Mouse (Mus musculus) heart, embryonic 11.5 days (tissue): ENCODE data around the gene Atg9b. TPM values are rescaled to one million over a fixed set of nuclear protein-coding genes. Genes with fewer than 3 reads are reported as not detected.

ENCODE experiments used
- ATAC-seq: fragments of 200-750 bp; cut with Nextera tagmentation; replicated peaks from 2 replicates; pipeline ENCODE4 v1.8.0; 2017; ENCODE audit warnings: moderate library complexity; ENCODE audit not compliant: insufficient number of reproducible peaks, low FRiP score, low TSS enrichment
- H3K27ac ChIP-seq: fragments of 300-500 bp; sonication (generic); 2 replicates; pipeline ENCODE4 v1.5.1; 2014; ENCODE audit warnings: mild to moderate bottlenecking, low read depth, low read length
- H3K27me3 ChIP-seq: fragments of 300-500 bp; sonication (generic); 2 replicates; pipeline ENCODE4 v1.6.1; 2014; ENCODE audit warnings: mild to moderate bottlenecking, low read length, mixed read lengths; ENCODE audit not compliant: control insufficient read depth, insufficient read depth
- H3K36me3 ChIP-seq: fragments of 300-500 bp; sonication (generic); 2 replicates; pipeline ENCODE4 v1.6.1; 2014; ENCODE audit warnings: mild to moderate bottlenecking, low read length, moderate library complexity, mixed read lengths; ENCODE audit not compliant: control insufficient read depth, insufficient read depth
- H3K4me1 ChIP-seq: fragments of 300-500 bp; sonication (generic); 2 replicates; pipeline ENCODE4 v1.6.1; 2014; ENCODE audit warnings: low read length; ENCODE audit not compliant: control insufficient read depth, insufficient read depth
- H3K4me2 ChIP-seq: fragments of 300-500 bp; sonication (generic); 2 replicates; pipeline ENCODE4 v1.6.1; 2014; ENCODE audit warnings: mild to moderate bottlenecking, moderate library complexity
- H3K4me3 ChIP-seq: fragments of 300-500 bp; sonication (generic); 2 replicates; pipeline ENCODE4 v1.5.1; 2014; ENCODE audit warnings: low read depth, low read length
- H3K9ac ChIP-seq: fragments of 300-500 bp; sonication (generic); 2 replicates; pipeline ENCODE4 v1.6.1; 2014; ENCODE audit warnings: mild to moderate bottlenecking, low read depth, low read length, moderate library complexity
- H3K9me3 ChIP-seq: fragments of 300-500 bp; sonication (generic); replicated peaks from 2 replicates; pipeline ENCODE4 v1.6.1; 2016; ENCODE audit warnings: low read length; ENCODE audit not compliant: control insufficient read depth
- WGBS: fragments of 180-500 bp; shearing (Covaris S2); extraction: QIAGEN DNeasy Blood & Tissue Kit; methylation state at CpG from one replicate; pipeline ENCODE4 v1.1.7; 2014; ENCODE audit not compliant: insufficient replicate concordance; 5-methylcytosine and 5-hydroxymethylcytosine counted together
- polyA plus RNA-seq: library from polyadenylated mRNA; unstranded; fragments of >200 nt; fragmentation: Nextera tagmentation; extraction: Ambion mirVana; gene quantifications from 2 replicates; pipeline ENCODE4 v1.2.1, GENCODE M21; 2014

Gene Atg9b
- polyA plus RNA-seq, 1 experiment from 2014 or later, result 0.49 TPM

GRCm38 (mm10) chr5:24425421-24426036 is 33.6 kb upstream of the Atg9b start:
- ATAC-seq, result no peak
- H3K4me2 ChIP-seq, result peak overlapping the region; percentile 95
- no peaks in the 10 kb centered on the region for H3K9me3 ChIP-seq
- WGBS, result 1% methylated on average over 23 of the region's 30 CpGs
- H3K4me3 ChIP-seq, result peak overlapping the region; percentile 74
- H3K27ac ChIP-seq, result peak overlapping the region; percentile 97
- no peaks in the 10 kb centered on the region for H3K27me3 ChIP-seq
- H3K36me3 ChIP-seq, result peaks cover 8% of the 10 kb centered on the region
- peak overlapping the region; percentile 87 for H3K9ac ChIP-seq
- peaks cover 41% of the 10 kb centered on the region for H3K4me1 ChIP-seq

DNA sequence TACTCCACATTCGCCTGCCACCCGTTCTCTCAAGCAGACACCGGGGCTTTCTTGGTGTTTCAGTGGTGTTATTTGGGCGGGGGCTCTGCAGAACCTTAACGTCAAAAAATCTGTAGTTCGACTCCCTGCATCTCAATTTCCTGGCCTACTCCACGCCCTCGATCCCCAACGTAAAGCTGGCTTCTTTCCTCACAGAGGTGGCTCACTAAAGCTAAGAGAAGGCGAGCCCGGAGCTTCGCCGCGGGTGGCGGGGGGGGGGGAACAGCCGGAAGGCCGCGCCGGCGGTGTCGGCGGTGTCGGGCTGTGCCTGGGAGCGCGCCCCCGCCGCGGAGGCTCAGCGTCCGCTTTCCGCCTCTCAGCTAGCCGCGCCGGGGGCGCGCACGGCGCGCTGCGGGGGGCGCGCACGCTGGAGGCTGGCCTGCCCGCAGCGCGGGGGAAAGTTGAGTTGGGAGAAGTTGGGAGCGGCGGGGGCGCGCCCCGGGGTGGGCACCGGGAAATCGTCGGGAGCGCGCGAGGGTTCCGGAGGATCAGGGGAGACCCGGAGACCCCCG is 33.0 kb upstream of the Atg9b start:
- WGBS, result under 1% methylated on average over 60 of the region's 60 CpGs
- peaks cover 41% of the 10 kb centered on the region for H3K4me1 ChIP-seq
- peak overlapping the region; percentile 95 for H3K4me2 ChIP-seq
- H3K27me3 ChIP-seq, result no peaks in the 10 kb centered on the region
- H3K4me3 ChIP-seq, result peak overlapping the region; percentile 74
- H3K27ac ChIP-seq, result peak overlapping the region; percentile 97
- H3K9me3 ChIP-seq, result no peaks in the 10 kb centered on the region
- H3K36me3 ChIP-seq, result peaks cover 3% of the 10 kb centered on the region; the same call in 1 of the 2 replicates
- peak overlapping the region; percentile 87 for H3K9ac ChIP-seq
- no peak; the same call in 1 of the 2 replicates for ATAC-seq

- ATAC-seq, result peak; percentile 0; the same call in 1 of the 2 replicates
- H3K4me1 ChIP-seq, result peaks cover 41% of the 10 kb centered on the region
- H3K36me3 ChIP-seq, result peaks cover under 1% of the 10 kb centered on the region; the same call in 1 of the 2 replicates
- no peaks in the 10 kb centered on the region for H3K27me3 ChIP-seq
- peak overlapping the region; percentile 97 for H3K27ac ChIP-seq
- H3K4me3 ChIP-seq, result peak overlapping the region; percentile 74
- peak overlapping the region; percentile 87 for H3K9ac ChIP-seq
- H3K9me3 ChIP-seq, result no peaks in the 10 kb centered on the region
- 13% methylated on average over 21 of the region's 21 CpGs for WGBS
- H3K4me2 ChIP-seq, result peak overlapping the region; percentile 95
Measured at GRCm38 (mm10) chr5:24424004-24424781, 32.2 kb upstream of the Atg9b start.

GRCm38 (mm10) chr5:24423129-24424003 is 31.4 kb upstream of the Atg9b start, which contains the start of the genes Cdk5 and Slc4a2:
TSS of gene Cdk5 (minus strand) at chr5:24423530.
TSS of gene Slc4a2 (plus strand) at chr5:24423837.
- H3K4me1 ChIP-seq, result peaks cover 34% of the 10 kb centered on the region
- H3K9me3 ChIP-seq, result no peaks in the 10 kb centered on the region
- peak within 1 kb of the TSS; percentile 95 for H3K4me2 ChIP-seq
- peak within 1 kb of the TSS; percentile 74 for H3K4me3 ChIP-seq
- peak within 1 kb of the TSS; percentile 97 for H3K27ac ChIP-seq
- peaks cover 2% of the 10 kb centered on the region; the same call in 1 of the 2 replicates for H3K36me3 ChIP-seq
- peak within 1 kb of the TSS; percentile 87 for H3K9ac ChIP-seq
- peak; percentile 87 for ATAC-seq
- under 1% methylated on average over 46 of the region's 46 CpGs for WGBS
- no peaks in the 10 kb centered on the region for H3K27me3 ChIP-seq

- Histone ChIP-seq H3K4me3 (no peak overlapping the region), H3K36me3 (peaks cover 2% of the 10 kb centered on the region; the same call in 1 of the 2 replicates), H3K27ac (no peak overlapping the region), H3K4me2 (no peak overlapping the region), H3K9me3 (no peaks in the 10 kb centered on the region), H3K9ac (no peak overlapping the region), H3K4me1 (peaks cover 11% of the 10 kb centered on the region), H3K27me3 (no peaks in the 10 kb centered on the region)
- no peak for ATAC-seq
- WGBS, result 87% methylated on average over 9 of the region's 9 CpGs
Measured at GRCm38 (mm10) chr5:24420381-24420780, 28.4 kb upstream of the Atg9b start.

DNA sequence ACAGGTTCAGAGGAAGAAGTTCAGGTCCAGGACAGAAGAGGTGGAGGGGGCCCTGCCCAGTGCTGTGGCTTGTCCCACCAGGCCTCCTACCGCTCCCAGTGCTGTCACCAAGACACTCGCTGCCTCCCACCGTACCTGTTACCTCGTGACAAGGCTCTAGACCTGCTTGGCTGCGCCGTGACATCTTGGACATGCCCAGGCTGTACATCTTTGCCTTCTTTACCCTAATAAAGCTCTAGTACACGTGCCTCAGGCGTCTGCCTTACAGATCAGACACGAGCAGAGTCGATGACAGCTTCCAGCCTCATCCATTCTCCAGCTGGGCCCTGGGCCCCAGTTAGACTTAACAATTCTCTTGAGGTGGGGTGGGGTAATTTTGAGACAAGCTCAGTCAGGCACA is 25.6 kb upstream of the Atg9b start:
- peaks cover 2% of the 10 kb centered on the region; the same call in 1 of the 2 replicates for H3K36me3 ChIP-seq
- ATAC-seq, result no peak
- H3K4me3 ChIP-seq, result no peak overlapping the region
- H3K4me1 ChIP-seq, result peaks cover 4% of the 10 kb centered on the region; the same call in 1 of the 2 replicates
- no peak overlapping the region for H3K9ac ChIP-seq
- no peak overlapping the region for H3K27ac ChIP-seq
- H3K4me2 ChIP-seq, result no peak overlapping the region
- WGBS, result 77% methylated on average over 10 of the region's 10 CpGs
- H3K27me3 ChIP-seq, result peaks cover 14% of the 10 kb centered on the region
- no peaks in the 10 kb centered on the region for H3K9me3 ChIP-seq

GRCm38 (mm10) chr5:24416222-24416736 is 24.3 kb upstream of the Atg9b start:
- H3K9ac ChIP-seq, result no peak overlapping the region
- 4% methylated on average over 21 of the region's 21 CpGs for WGBS

More at GRCm38 (mm10) chr5:24416222-24416736, 24.3 kb upstream of the Atg9b start:
- H3K9me3 ChIP-seq, result no peaks in the 10 kb centered on the region
- H3K4me1 ChIP-seq, result 0 out of 2 replicates have a peak, but pooled peaks cover 3% of the 10 kb centered on the region
- ATAC-seq, result peak; percentile 37
- H3K27me3 ChIP-seq, result peaks cover 14% of the 10 kb centered on the region
- H3K4me2 ChIP-seq, result peak overlapping the region; percentile 30
- H3K27ac ChIP-seq, result no peak overlapping the region
- H3K4me3 ChIP-seq, result no peak overlapping the region
- peaks cover 2% of the 10 kb centered on the region; the same call in 1 of the 2 replicates for H3K36me3 ChIP-seq
